Mouse (Mus musculus) embryo, embryonic 9.5 days (tissue): ENCODE results near the gene Zfp735.

Experiments
- DNase-seq: peaks from one replicate; pipeline ENCODE4 v3.0.0-alpha.2; 2017; ENCODE audit errors: extremely low spot score

The Zfp735 gene

GRCm38 (mm10) chr11:73688478-73688877 is at the start of gene Zfp735:
TSS of gene Zfp735 (plus strand) at chr11:73688778.
- no peak for DNase-seq

- DNase-seq = no peak
These were observed 70.5 kb downstream of the Zfp735 start for GRCm38 (mm10) chr11:73759115-73759514.
